Mouse (Mus musculus): ENCODE measurements around the gene Kdm6b.

- TF ChIP-seq CTCF (IDR thresholded peaks at IDR 0.05; ENCODE audit: low read depth, low read length) (no peak), POLR2A (IDR thresholded peaks at IDR 0.05; ENCODE audit: borderline replicate concordance, low read depth, low read length) (no peak)
These were observed 24.8 kb downstream of the Kdm6b start for GRCm38 (mm10) chr11:69388680-69389079.

All from bone marrow macrophage, adult 2 months (primary cell).